Mouse (Mus musculus) limb, embryonic 10.5 days (tissue): ENCODE results near the gene Taf1. TPM values are rescaled to one million over a fixed set of nuclear protein-coding genes. Genes with fewer than 3 reads are reported as not detected.
A peak's percentile ranks its signal among the peaks of the same experiment; 100 is the strongest.

Source experiments
- DNase-seq: peaks from one replicate; pipeline ENCODE4 v3.0.0-alpha.2; 2017; ENCODE audit warnings: low spot score
- H3K27ac ChIP-seq: fragments of 300-500 bp; sonication (generic); 2 replicates; pipeline ENCODE4 v1.5.1; 2016; ENCODE audit warnings: mild to moderate bottlenecking
- H3K27me3 ChIP-seq: fragments of 300-500 bp; sonication (generic); 2 replicates; pipeline ENCODE4 v1.6.1; 2016; ENCODE audit warnings: low read depth, mild to moderate bottlenecking; ENCODE audit not compliant: poor library complexity, severe bottlenecking
- H3K36me3 ChIP-seq: fragments of 300-500 bp; sonication (generic); 2 replicates; pipeline ENCODE4 v1.6.1; 2016; ENCODE audit warnings: mild to moderate bottlenecking, moderate library complexity
- H3K4me1 ChIP-seq: fragments of 300-500 bp; sonication (generic); 2 replicates; pipeline ENCODE4 v1.6.1; 2016
- H3K4me3 ChIP-seq: fragments of 300-500 bp; sonication (generic); 2 replicates; pipeline ENCODE4 v1.5.1; 2016; ENCODE audit warnings: mild to moderate bottlenecking, moderate library complexity
- H3K9me3 ChIP-seq: fragments of 300-500 bp; sonication (generic); replicated peaks from 2 replicates; pipeline ENCODE4 v1.6.1; 2016; ENCODE audit warnings: mild to moderate bottlenecking
- WGBS: fragments of 180-500 bp; shearing (Covaris S2); methylation state at CpG from one replicate; pipeline ENCODE4 v1.1.7; 2016; 5-methylcytosine and 5-hydroxymethylcytosine counted together
- polyA plus RNA-seq: library from polyadenylated mRNA; unstranded; fragments of >200 nt; fragmentation: Nextera tagmentation; extraction: Ambion mirVana; gene quantifications from 2 replicates; pipeline ENCODE4 v1.2.1, GENCODE M21; 2016

Gene Taf1
- polyA plus RNA-seq, 1 experiment from 2014 or later, result 23.8 TPM

GRCm38 (mm10) chrX:101638856-101639255 lies 106.3 kb downstream of the Taf1 start:
- WGBS, result 12% methylated on average over 3 of the region's 3 CpGs
- H3K36me3 ChIP-seq, result peaks cover 6% of the 10 kb centered on the region
- peaks cover 6% of the 10 kb centered on the region; the same call in 1 of the 2 replicates for H3K4me1 ChIP-seq
- H3K27ac ChIP-seq, result peak overlapping the region; percentile 72
- no peaks in the 10 kb centered on the region for H3K9me3 ChIP-seq
- DNase-seq, result no peak
- peaks cover 91% of the 10 kb centered on the region for H3K27me3 ChIP-seq
- peak overlapping the region; percentile 70 for H3K4me3 ChIP-seq

- WGBS, result 9% methylated on average over 13 of the region's 13 CpGs
- H3K36me3 ChIP-seq, result peaks cover 9% of the 10 kb centered on the region
- peak overlapping the region; percentile 70 for H3K4me3 ChIP-seq
- peak overlapping the region; percentile 72 for H3K27ac ChIP-seq
- H3K4me1 ChIP-seq, result peaks cover 6% of the 10 kb centered on the region; the same call in 1 of the 2 replicates
- H3K9me3 ChIP-seq, result no peaks in the 10 kb centered on the region
- DNase-seq, result no peak
- H3K27me3 ChIP-seq, result peaks cover 88% of the 10 kb centered on the region
Observed at GRCm38 (mm10) chrX:101639306-101639705, 106.8 kb downstream of the Taf1 start.

GRCm38 (mm10) chrX:101639741-101640166 lies 107.2 kb downstream of the Taf1 start, which contains the start of gene Ogt:
Ogt (plus strand) TSS chrX:101640060.
- H3K4me1 ChIP-seq, result peaks cover 6% of the 10 kb centered on the region; the same call in 1 of the 2 replicates
- peak; percentile 88 for DNase-seq
- H3K27me3 ChIP-seq, result peaks cover 87% of the 10 kb centered on the region
- peak within 1 kb of the TSS; percentile 70 for H3K4me3 ChIP-seq
- H3K36me3 ChIP-seq, result peaks cover 10% of the 10 kb centered on the region
- peak within 1 kb of the TSS; percentile 92 for H3K27ac ChIP-seq
- 11% methylated on average over 24 of the region's 24 CpGs for WGBS
- no peaks in the 10 kb centered on the region for H3K9me3 ChIP-seq

GRCm38 (mm10) chrX:101640194-101641160 lies 107.9 kb downstream of the Taf1 start:
- Histone ChIP-seq H3K27me3 (peaks cover 82% of the 10 kb centered on the region), H3K27ac (peak overlapping the region; percentile 92), H3K4me3 (peak overlapping the region; percentile 70), H3K36me3 (peaks cover 17% of the 10 kb centered on the region), H3K9me3 (no peaks in the 10 kb centered on the region), H3K4me1 (peaks cover 6% of the 10 kb centered on the region; the same call in 1 of the 2 replicates)
- peak; percentile 59 for DNase-seq
- 8% methylated on average over 45 of the region's 45 CpGs for WGBS

- peaks cover 6% of the 10 kb centered on the region; the same call in 1 of the 2 replicates for H3K4me1 ChIP-seq
- H3K9me3 ChIP-seq, result no peaks in the 10 kb centered on the region
- peak overlapping the region; percentile 92 for H3K27ac ChIP-seq
- DNase-seq, result no peak
- H3K36me3 ChIP-seq, result peaks cover 23% of the 10 kb centered on the region
- WGBS, result 6% methylated on average over 6 of the region's 6 CpGs
- peak overlapping the region; percentile 70 for H3K4me3 ChIP-seq
- peaks cover 75% of the 10 kb centered on the region for H3K27me3 ChIP-seq
Observed at GRCm38 (mm10) chrX:101641161-101641530, 108.6 kb downstream of the Taf1 start.

- Histone ChIP-seq H3K27ac (no peak overlapping the region), H3K27me3 (peaks cover 66% of the 10 kb centered on the region)
- WGBS, result 24% methylated on average over 5 of the region's 5 CpGs
Observed at GRCm38 (mm10) chrX:101642091-101642490, 109.6 kb downstream of the Taf1 start.

GRCm38 (mm10) chrX:101645286-101645685 lies 112.8 kb downstream of the Taf1 start:
- no peak overlapping the region for H3K4me3 ChIP-seq
- H3K27me3 ChIP-seq, result peaks cover 44% of the 10 kb centered on the region
- peaks cover 41% of the 10 kb centered on the region for H3K36me3 ChIP-seq
- DNase-seq, result no peak
- no peaks in the 10 kb centered on the region for H3K4me1 ChIP-seq
- no peaks in the 10 kb centered on the region for H3K9me3 ChIP-seq
- no peak overlapping the region for H3K27ac ChIP-seq
- WGBS, result 77% methylated on average over 2 of the region's 2 CpGs

More at GRCm38 (mm10) chrX:101642091-101642490, 109.6 kb downstream of the Taf1 start:
- Histone ChIP-seq H3K9me3 (no peaks in the 10 kb centered on the region), H3K36me3 (peaks cover 32% of the 10 kb centered on the region), H3K4me1 (peaks cover 6% of the 10 kb centered on the region; the same call in 1 of the 2 replicates), H3K4me3 (peak overlapping the region; percentile 70)
- DNase-seq, result no peak

GRCm38 (mm10) chrX:101646621-101647020 lies 114.1 kb downstream of the Taf1 start:
- 93% methylated on average over 5 of the region's 5 CpGs for WGBS

More at GRCm38 (mm10) chrX:101646621-101647020, 114.1 kb downstream of the Taf1 start:
- DNase-seq, result no peak
- Histone ChIP-seq H3K36me3 (peaks cover 55% of the 10 kb centered on the region), H3K4me1 (no peaks in the 10 kb centered on the region), H3K9me3 (no peaks in the 10 kb centered on the region), H3K27ac (no peak overlapping the region), H3K27me3 (peaks cover 38% of the 10 kb centered on the region), H3K4me3 (no peak overlapping the region)

Other genes starting within 250 kb of the Taf1 start
- 1.6 and 7.8 TPM in 2 replicates for gene Nlgn3, start 233.6 kb upstream of the Taf1 start, polyA plus RNA-seq
- not detected in 2 replicates for gene Gjb1, start 156.4 kb upstream of the Taf1 start, polyA plus RNA-seq
- gene Zmym3, start 111.9 kb upstream of the Taf1 start, polyA plus RNA-seq, result 23.0 and 30.8 TPM in 2 replicates
- gene Nono, start 103.4 kb upstream of the Taf1 start, polyA plus RNA-seq, result 627 and 644 TPM in 2 replicates
- 2.2 and 2.9 TPM in 2 replicates for gene Itgb1bp2, start 83.6 kb upstream of the Taf1 start, polyA plus RNA-seq
- gene Ogt, start 107.3 kb downstream of the Taf1 start, polyA plus RNA-seq, result 114 and 144 TPM in 2 replicates
- gene Cxcr3, start 201.5 kb downstream of the Taf1 start, polyA plus RNA-seq, result 0.09 and 0.13 TPM in 2 replicates